Mouse (Mus musculus) neutrophil, adult 5-6 weeks (primary cell): ENCODE data around the gene Csrnp3. TPM values are rescaled to one million over a fixed set of nuclear protein-coding genes. Genes with fewer than 3 reads are reported as not detected.

Experiments
- ATAC-seq: fragments of 151-379, 151-347 bp; 2 replicates; pipeline ENCODE4 v1.8.0; 2017; ENCODE audit warnings: mild to moderate bottlenecking, moderate TSS enrichment; ENCODE audit not compliant: insufficient number of reproducible peaks, poor library complexity, low FRiP score, severe bottlenecking; ENCODE audit errors: extremely low read depth
- total RNA-seq: library from RNA; stranded (forward); fragments of 200-1000 nt; gene quantifications from 2 replicates; pipeline ENCODE4 v1.2.3, GENCODE M21; 2017

Csrnp3 gene
- total RNA-seq, 1 experiment from 2014 or later: not detected

- no peak for ATAC-seq
Measured at GRCm38 (mm10) chr2:65859767-65860727, 14.5 kb downstream of the Csrnp3 start.

- ATAC-seq: no peak
Measured at GRCm38 (mm10) chr2:65864778-65865339, 19.3 kb downstream of the Csrnp3 start.

DNA sequence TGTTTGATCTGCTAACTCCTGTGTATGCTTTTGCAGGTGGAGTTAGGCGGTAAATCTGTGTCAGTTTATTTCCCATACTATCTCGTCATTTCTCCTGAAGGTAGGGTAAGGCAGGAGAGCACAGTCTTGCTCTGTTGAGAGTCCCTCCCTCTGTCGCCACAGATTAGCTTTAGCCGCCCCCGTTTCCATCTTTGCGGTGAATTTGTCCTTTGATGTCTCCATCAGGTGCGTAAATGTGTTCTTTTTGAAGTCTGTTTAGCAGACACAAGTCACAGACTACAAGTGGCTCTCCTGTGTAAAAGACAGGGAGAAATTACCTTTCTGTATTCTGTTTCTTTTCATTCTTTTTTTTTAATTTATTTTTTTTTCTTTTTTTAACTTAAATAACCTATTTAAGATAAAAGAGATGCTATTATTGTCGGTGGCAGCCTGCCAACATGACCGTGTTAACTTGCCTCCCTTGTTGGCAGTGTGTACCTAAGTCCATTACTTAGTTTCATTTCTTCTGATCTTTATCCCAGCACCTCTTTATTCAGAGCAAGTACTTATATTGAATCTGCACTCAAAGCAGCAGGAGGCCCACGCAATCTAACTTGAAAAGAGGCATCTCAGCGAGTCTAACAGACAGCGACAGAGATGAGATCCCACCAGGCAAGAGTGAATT is 25.5 kb downstream of the Csrnp3 start:
- ATAC-seq: no peak

DNA sequence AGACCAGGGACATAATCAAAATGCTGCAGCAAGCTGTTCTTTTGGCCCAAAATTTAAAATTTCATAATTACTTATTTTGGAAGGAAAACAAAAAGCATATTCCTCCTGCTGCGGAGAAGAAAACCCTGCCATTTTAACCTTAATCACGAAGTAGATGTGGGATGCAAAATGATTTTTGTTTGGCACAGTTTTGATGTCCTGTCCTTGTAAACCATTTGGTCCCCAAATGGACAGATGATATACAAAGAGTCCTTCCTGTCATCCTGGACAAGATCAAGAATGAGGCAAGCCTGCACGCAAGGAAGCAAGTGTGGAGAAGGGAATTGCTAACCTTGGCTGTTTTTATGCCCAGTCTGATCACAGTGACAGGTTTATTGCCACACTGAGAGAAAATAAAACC is 46.0 kb downstream of the Csrnp3 start:
- ATAC-seq: no peak

GRCm38 (mm10) chr2:65893241-65893640 is 47.7 kb downstream of the Csrnp3 start:
- ATAC-seq: no peak

- ATAC-seq: no peak
Measured at GRCm38 (mm10) chr2:65894299-65894698, 48.7 kb downstream of the Csrnp3 start.

GRCm38 (mm10) chr2:65896542-65896941 is 51.0 kb downstream of the Csrnp3 start:
- ATAC-seq: no peak

DNA sequence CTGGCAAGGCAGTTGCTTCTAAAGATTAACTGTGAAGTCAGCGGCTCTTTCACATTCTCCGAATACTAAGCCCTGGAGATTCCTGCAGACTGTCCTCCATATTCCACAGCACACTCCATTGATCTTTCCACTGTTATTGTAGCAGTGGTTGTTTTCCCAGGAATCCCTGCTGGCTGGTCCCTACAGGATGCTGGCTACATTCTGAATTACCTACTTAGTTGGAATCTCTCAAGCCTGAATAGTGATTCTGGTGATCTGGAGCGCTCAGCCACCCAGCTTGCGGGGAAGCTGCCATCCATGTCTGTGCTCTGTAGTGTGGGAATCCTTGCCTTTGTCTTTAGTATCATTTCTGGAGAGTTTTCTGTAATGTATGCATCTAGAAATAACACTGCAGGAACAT is 51.5 kb downstream of the Csrnp3 start:
- no peak for ATAC-seq

DNA sequence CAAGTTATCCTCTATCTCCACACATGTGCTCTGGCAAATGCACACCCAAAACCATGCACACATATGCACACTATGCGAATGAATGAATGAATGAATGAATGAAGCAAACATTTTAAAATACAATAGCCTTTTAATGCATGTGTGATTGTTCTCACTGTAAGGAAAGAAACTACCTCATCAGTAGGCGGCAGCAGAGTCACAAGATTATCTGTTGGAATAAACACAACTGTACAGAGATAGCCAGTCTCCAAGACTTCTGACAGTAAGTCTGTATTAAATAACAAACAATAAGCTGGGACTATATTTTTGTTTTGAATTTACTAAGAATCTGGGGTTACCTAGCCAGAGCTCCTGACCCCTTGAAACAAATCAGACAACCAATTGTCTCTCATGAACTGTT is 53.9 kb downstream of the Csrnp3 start:
- ATAC-seq: no peak

DNA sequence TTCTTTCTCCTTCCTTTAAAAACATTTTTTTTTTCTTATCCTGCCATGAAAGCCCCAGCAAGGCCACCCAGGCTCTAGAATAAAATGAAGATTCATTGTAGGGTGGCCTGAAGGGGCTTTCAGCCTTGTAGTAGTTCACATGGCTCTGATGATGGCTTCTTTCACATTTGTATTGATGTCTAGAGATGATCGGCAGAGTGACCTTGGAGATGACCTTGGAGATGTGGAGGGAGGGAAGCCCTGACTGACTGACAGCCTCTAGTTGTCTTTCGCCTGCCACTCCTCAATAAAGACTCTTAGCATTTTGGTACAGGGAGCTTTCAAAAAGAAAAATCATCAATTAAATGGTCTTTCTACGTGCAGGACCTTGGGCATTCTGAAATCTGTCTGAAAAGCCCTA is 63.0 kb downstream of the Csrnp3 start:
- ATAC-seq: no peak

DNA sequence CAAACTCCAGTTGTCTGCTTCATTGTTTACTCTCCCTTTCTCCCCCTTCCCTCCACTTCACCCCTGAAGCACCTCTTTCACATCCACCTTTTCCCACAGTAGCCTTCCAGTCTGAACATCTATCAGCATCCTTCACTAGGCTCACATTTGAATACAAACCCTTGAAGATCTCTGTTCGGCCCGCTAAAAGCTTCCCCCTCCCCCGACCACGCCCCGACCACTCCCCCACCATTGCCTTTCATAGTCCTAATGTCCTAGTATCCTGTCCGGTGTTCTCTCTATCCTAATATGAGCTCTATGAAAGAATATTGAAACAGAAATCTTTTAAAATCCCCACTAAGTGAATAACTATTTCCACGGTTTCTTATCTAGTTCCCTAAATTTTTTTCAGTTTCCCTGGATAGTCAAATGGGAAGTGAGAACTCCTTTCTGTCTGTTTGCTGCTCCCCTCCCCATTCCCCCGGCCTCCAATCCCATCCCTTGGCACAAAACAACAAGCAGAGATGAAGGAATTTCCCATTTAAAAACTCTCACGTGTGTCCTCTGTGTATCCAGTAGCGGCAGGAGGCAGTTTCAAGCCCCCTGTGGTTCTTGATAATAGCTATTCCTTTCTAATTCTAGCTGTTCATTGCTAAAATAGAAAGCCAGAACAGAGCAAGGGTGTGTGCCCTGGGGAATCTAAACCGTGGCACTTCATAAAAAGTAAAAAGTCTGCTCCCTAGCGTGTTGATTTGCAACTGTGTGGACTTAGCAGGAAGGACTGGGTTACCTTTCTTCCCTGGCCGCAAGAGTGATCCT is 64.4 kb downstream of the Csrnp3 start:
- ATAC-seq: no peak

DNA sequence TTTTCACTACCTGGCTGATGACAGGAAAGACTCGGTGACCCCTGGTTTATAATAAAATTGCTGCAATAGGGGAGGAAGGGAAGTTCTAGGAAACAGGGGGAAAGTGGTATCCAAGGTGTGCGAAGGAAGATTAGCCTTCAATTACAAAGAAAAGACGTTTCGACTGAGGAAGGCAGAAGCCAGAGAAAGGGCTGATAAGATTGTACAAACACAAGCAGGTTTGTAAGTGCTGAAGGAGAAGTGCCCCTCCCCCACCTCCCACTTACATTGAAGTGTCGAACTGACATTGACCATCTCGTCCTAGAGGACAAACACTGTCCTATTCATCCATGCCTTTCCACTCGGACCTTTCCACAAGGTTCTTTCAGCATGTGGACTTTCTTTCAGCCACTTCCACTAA is 70.4 kb downstream of the Csrnp3 start:
- ATAC-seq: no peak

GRCm38 (mm10) chr2:65920651-65921412 is 75.3 kb downstream of the Csrnp3 start:
- no peak for ATAC-seq

DNA sequence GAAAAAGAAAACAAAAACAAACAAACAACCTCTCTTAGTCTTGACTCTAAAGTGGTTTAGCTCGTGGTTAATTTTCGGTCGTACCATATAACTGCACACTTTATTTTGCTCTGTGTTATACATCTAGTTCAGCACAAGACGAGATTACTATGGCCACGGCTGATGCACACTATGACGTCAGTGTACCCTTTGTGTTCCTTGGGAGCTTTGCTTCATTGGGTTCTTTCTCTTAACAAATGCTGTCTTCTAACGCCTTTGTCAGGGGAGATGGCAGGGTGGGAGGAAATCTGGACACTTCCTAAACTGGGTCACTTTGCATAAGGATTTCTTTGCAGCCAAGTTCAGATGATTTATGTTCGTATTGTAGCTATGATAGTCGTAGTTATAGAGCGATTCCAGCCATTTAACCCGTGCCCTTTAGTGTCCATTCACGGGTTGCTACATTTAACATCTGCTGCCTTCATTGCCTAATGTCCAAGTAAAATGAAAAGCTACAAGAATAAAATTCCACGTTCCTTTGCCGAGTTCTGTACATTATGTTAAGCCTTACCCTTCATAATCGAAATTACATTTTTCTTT is 79.9 kb downstream of the Csrnp3 start:
- no peak for ATAC-seq

GRCm38 (mm10) chr2:65926935-65927708 is 81.6 kb downstream of the Csrnp3 start:
- no peak for ATAC-seq

DNA sequence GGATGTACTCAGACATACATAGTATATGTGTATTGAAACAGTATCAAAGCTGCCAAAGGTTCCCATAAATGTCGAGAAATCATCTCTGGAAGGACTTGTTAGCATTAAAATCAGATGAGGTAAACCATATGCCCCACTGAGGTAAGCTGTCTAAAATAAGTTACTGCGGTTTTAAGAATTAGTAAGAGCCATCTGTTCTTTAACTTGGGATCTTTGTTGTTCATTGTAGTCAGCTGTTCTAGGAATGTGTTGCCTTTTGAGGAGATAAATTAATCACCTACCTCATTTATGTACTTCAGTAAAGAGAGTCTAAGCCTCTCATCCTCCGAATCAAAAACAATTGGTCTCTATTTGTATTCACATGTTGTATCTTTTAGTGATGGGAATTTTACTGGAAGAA is 83.7 kb downstream of the Csrnp3 start:
- no peak for ATAC-seq

DNA sequence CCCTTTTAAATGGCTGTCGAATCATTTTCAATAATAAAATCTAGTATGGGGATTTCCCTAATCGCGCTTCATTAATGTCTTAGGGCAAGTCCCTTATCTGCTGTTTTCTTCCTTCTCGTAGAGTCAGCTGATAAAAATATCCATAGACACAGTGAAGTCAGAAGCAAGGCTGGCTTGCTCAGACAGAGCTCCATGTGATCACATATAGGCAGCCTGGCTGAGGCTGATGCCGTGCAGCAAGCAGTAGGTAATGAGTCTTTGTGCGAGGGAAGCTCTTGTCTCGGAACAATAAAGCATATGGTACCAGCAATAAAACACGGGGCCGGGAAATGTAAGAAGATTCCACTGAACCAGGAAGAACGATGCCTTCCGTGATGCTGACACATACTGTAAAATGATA is 84.4 kb downstream of the Csrnp3 start:
- ATAC-seq: no peak
